Mouse (Mus musculus): ENCODE data around the gene Magix. TPM values are rescaled to one million over a fixed set of nuclear protein-coding genes. Genes with fewer than 3 reads are reported as not detected.
A peak's percentile ranks its signal among the peaks of the same experiment; 100 is the strongest.

Gene Magix
- polyA plus RNA-seq, 1 experiment from 2014 or later: 0.25 TPM

- no peaks in the 10 kb centered on the region for H3K27me3 ChIP-seq (replicated peaks; ENCODE audit: control insufficient read depth, insufficient read depth, low read length)
- no peak overlapping the region for H3K4me3 ChIP-seq (ENCODE audit: low read length)
- H3K9ac ChIP-seq (ENCODE audit: low read depth, low read length): no peak overlapping the region
- no peak overlapping the region for H3K4me2 ChIP-seq (ENCODE audit: low read length)
- WGBS: 8% methylated on average over 5 of the region's 5 CpGs
- H3K27ac ChIP-seq (ENCODE audit: low read depth, low read length): no peak overlapping the region
- peaks cover 4% of the 10 kb centered on the region; the same call in 1 of the 2 replicates for H3K36me3 ChIP-seq (ENCODE audit: control insufficient read depth, insufficient read depth, low read length)
- no peak for ATAC-seq
- H3K4me1 ChIP-seq (ENCODE audit: control insufficient read depth, insufficient read depth, low read depth, low read length): no peaks in the 10 kb centered on the region
- no peaks in the 10 kb centered on the region for H3K9me3 ChIP-seq (ENCODE audit: control insufficient read depth, low read length)
These were observed 35.7 kb downstream of the Magix start for GRCm38 (mm10) chrX:7645349-7645748.

GRCm38 (mm10) chrX:7640785-7641184 lies 40.3 kb downstream of the Magix start:
- WGBS: 36% methylated on average over 12 of the region's 12 CpGs
- no peak overlapping the region for H3K27ac ChIP-seq (ENCODE audit: low read depth, low read length)
- H3K27me3 ChIP-seq (replicated peaks; ENCODE audit: control insufficient read depth, insufficient read depth, low read length): no peaks in the 10 kb centered on the region
- no peaks in the 10 kb centered on the region for H3K9me3 ChIP-seq (ENCODE audit: control insufficient read depth, low read length)
- H3K9ac ChIP-seq (ENCODE audit: low read depth, low read length): no peak overlapping the region; the same call in 1 of the 2 replicates
- H3K4me3 ChIP-seq (ENCODE audit: low read length): peak overlapping the region; percentile 53
- H3K4me2 ChIP-seq (ENCODE audit: low read length): peak overlapping the region; percentile 61
- H3K36me3 ChIP-seq (ENCODE audit: control insufficient read depth, insufficient read depth, low read length): peaks cover 4% of the 10 kb centered on the region; the same call in 1 of the 2 replicates
- no peak for ATAC-seq
- no peaks in the 10 kb centered on the region for H3K4me1 ChIP-seq (ENCODE audit: control insufficient read depth, insufficient read depth, low read depth, low read length)

DNA sequence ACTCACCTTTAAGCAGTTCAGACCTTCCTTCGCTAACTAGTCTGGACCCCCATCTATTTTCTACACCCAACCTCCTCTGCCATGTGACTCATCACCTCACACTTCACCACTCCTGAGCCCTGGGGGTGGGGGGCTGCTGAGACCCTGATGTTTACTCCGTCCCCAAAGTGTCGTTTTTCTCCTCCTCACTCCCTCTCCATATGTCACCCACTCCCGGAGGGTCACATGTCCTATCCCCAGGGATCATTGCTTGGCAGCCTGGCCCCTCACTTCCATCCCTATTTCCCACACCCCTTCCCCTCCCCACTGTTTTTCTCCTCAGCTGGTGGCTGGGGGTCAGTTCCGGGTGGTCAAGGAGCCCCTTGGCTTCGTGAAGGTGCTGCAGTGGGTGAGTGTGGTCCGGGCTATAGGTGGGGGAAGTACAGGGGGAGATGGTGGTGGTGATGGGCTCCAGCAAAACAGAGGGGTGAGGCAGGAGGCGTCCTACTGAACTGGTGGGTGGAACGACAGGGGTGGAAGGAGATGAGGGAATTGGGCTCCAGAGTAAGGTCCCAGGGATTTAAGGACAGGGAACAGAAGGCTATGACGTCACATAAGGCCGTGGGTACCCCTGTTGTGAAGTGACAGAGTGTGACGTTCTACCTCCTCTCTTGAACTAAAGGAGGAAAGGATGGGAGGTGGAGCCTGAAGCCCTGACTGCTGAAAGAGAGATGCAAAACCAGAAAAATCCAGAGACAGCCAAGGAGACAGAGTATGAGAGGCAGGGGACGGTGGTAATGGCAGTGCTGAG lies 41.3 kb downstream of the Magix start:
- H3K27ac ChIP-seq (ENCODE audit: low read depth, low read length): peak overlapping the region; percentile 88
- H3K4me1 ChIP-seq (ENCODE audit: control insufficient read depth, insufficient read depth, low read depth, low read length): no peaks in the 10 kb centered on the region
- peak overlapping the region; percentile 79 for H3K9ac ChIP-seq (ENCODE audit: low read depth, low read length)
- peaks cover 4% of the 10 kb centered on the region; the same call in 1 of the 2 replicates for H3K36me3 ChIP-seq (ENCODE audit: control insufficient read depth, insufficient read depth, low read length)
- H3K9me3 ChIP-seq (ENCODE audit: control insufficient read depth, low read length): no peaks in the 10 kb centered on the region
- H3K27me3 ChIP-seq (replicated peaks; ENCODE audit: control insufficient read depth, insufficient read depth, low read length): no peaks in the 10 kb centered on the region
- peak overlapping the region; percentile 61 for H3K4me2 ChIP-seq (ENCODE audit: low read length)
- peak overlapping the region; percentile 53 for H3K4me3 ChIP-seq (ENCODE audit: low read length)
- WGBS: 18% methylated on average over 13 of the region's 13 CpGs
- ATAC-seq: peak; percentile 19; the same call in 1 of the 2 replicates

DNA sequence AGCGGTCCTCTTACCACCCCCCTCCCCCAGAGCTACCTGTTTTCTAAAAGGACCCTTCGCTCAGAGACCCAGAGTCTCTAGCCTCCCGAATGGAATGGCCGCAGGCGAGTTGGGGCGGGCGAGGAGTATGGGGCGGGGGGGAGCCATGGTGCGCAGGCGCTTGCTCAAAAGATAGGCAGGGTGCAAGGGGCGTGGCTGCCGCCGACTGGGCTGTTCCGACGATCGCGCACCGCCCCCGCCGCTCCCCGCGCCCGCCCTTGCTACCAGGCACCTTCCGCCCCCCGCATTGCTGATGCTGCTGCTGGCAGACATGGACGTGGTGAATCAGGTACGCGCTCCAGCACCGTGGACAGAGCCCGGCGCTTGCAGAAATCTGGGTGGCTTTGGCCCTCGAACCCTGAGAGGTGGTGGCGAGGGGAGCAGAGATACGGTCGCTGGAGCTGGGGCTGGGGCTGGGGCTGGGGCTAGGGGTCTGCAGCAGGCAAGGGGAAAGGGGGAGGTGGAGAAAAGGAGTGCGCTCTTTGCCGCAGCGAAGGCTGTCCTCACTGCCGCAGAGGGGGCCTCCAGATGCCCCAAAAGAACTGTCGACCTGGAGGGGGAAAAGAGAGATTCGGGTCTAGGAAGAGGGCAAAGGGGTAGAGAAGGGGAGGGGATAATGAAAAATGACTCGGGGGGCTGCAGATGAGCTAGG lies 42.5 kb downstream of the Magix start, which contains the start of gene Syp:
TSS of gene Syp (plus strand) at position 71 of the 691 bp plus-strand sequence.
- peak within 1 kb of the TSS; percentile 79 for H3K9ac ChIP-seq (ENCODE audit: low read depth, low read length)
- peak within 1 kb of the TSS; percentile 88 for H3K27ac ChIP-seq (ENCODE audit: low read depth, low read length)
- 14% methylated on average over 25 of the region's 42 CpGs for WGBS
- peak within 1 kb of the TSS; percentile 61 for H3K4me2 ChIP-seq (ENCODE audit: low read length)
- H3K36me3 ChIP-seq (ENCODE audit: control insufficient read depth, insufficient read depth, low read length): no peaks in the 10 kb centered on the region
- H3K9me3 ChIP-seq (ENCODE audit: control insufficient read depth, low read length): no peaks in the 10 kb centered on the region
- ATAC-seq: peak; percentile 84
- H3K4me1 ChIP-seq (ENCODE audit: control insufficient read depth, insufficient read depth, low read depth, low read length): no peaks in the 10 kb centered on the region
- H3K4me3 ChIP-seq (ENCODE audit: low read length): peak within 1 kb of the TSS; percentile 53
- no peaks in the 10 kb centered on the region for H3K27me3 ChIP-seq (replicated peaks; ENCODE audit: control insufficient read depth, insufficient read depth, low read length)

- no peak overlapping the region for H3K4me2 ChIP-seq (ENCODE audit: low read length)
- no peak overlapping the region for H3K9ac ChIP-seq (ENCODE audit: low read depth, low read length)
- no peaks in the 10 kb centered on the region for H3K27me3 ChIP-seq (replicated peaks; ENCODE audit: control insufficient read depth, insufficient read depth, low read length)
- H3K9me3 ChIP-seq (ENCODE audit: control insufficient read depth, low read length): no peaks in the 10 kb centered on the region
- ATAC-seq: no peak
- H3K27ac ChIP-seq (ENCODE audit: low read depth, low read length): no peak overlapping the region
- no peaks in the 10 kb centered on the region for H3K36me3 ChIP-seq (ENCODE audit: control insufficient read depth, insufficient read depth, low read length)
- WGBS: 73% methylated on average over 3 of the region's 3 CpGs
- no peaks in the 10 kb centered on the region for H3K4me1 ChIP-seq (ENCODE audit: control insufficient read depth, insufficient read depth, low read depth, low read length)
- H3K4me3 ChIP-seq (ENCODE audit: low read length): no peak overlapping the region
These were observed 46.0 kb downstream of the Magix start for GRCm38 (mm10) chrX:7635101-7635500.

GRCm38 (mm10) chrX:7632560-7632959 lies 48.5 kb downstream of the Magix start:
- no peaks in the 10 kb centered on the region for H3K27me3 ChIP-seq (replicated peaks; ENCODE audit: control insufficient read depth, insufficient read depth, low read length)
- 91% methylated on average over 6 of the region's 6 CpGs for WGBS
- no peak overlapping the region for H3K4me2 ChIP-seq (ENCODE audit: low read length)
- H3K9ac ChIP-seq (ENCODE audit: low read depth, low read length): no peak overlapping the region
- H3K36me3 ChIP-seq (ENCODE audit: control insufficient read depth, insufficient read depth, low read length): no peaks in the 10 kb centered on the region
- H3K9me3 ChIP-seq (ENCODE audit: control insufficient read depth, low read length): no peaks in the 10 kb centered on the region
- ATAC-seq: no peak
- no peak overlapping the region for H3K4me3 ChIP-seq (ENCODE audit: low read length)
- no peaks in the 10 kb centered on the region for H3K4me1 ChIP-seq (ENCODE audit: control insufficient read depth, insufficient read depth, low read depth, low read length)
- no peak overlapping the region for H3K27ac ChIP-seq (ENCODE audit: low read depth, low read length)

Other genes with a start within 250 kb of the Magix start
- 0.06 and 0.18 TPM in 2 replicates for gene Foxp3, start 107.6 kb downstream of the Magix start, polyA plus RNA-seq (2015; fragmentation: Nextera tagmentation; extraction: Ambion mirVana)
- gene Ppp1r3f, start 107.0 kb downstream of the Magix start, polyA plus RNA-seq (2015; fragmentation: Nextera tagmentation; extraction: Ambion mirVana): 7.1 and 8.7 TPM in 2 replicates
- gene Ccdc22, start 75.7 kb downstream of the Magix start, polyA plus RNA-seq (2015; fragmentation: Nextera tagmentation; extraction: Ambion mirVana): 28.0 and 29.5 TPM in 2 replicates
- gene Cacna1f, start 74.2 kb downstream of the Magix start, polyA plus RNA-seq (2015; fragmentation: Nextera tagmentation; extraction: Ambion mirVana): 0.20 and 0.27 TPM in 2 replicates
- gene Syp, start 42.8 kb downstream of the Magix start, polyA plus RNA-seq (2015; fragmentation: Nextera tagmentation; extraction: Ambion mirVana): 249 and 292 TPM in 2 replicates
- gene Prickle3, start 24.0 kb downstream of the Magix start, polyA plus RNA-seq (2015; fragmentation: Nextera tagmentation; extraction: Ambion mirVana): 1.7 and 2.2 TPM in 2 replicates
- 21.1 and 24.8 TPM in 2 replicates for gene Plp2, start 9.9 kb downstream of the Magix start, polyA plus RNA-seq (2015; fragmentation: Nextera tagmentation; extraction: Ambion mirVana)
- gene Gpkow, start 15.9 kb upstream of the Magix start, polyA plus RNA-seq (2015; fragmentation: Nextera tagmentation; extraction: Ambion mirVana): 45.7 and 51.2 TPM in 2 replicates
- gene Wdr45, start 33.1 kb upstream of the Magix start, polyA plus RNA-seq (2015; fragmentation: Nextera tagmentation; extraction: Ambion mirVana): 31.6 and 36.3 TPM in 2 replicates
- not detected in 2 replicates for gene Gm45208, start 41.0 kb upstream of the Magix start, polyA plus RNA-seq (2015; fragmentation: Nextera tagmentation; extraction: Ambion mirVana)
- 143 and 144 TPM in 2 replicates for gene Praf2, start 47.2 kb upstream of the Magix start, polyA plus RNA-seq (2015; fragmentation: Nextera tagmentation; extraction: Ambion mirVana)
- 52.8 and 55.8 TPM in 2 replicates for gene Ccdc120, start 69.7 kb upstream of the Magix start, polyA plus RNA-seq (2015; fragmentation: Nextera tagmentation; extraction: Ambion mirVana)
- gene Tfe3, start 81.3 kb upstream of the Magix start, polyA plus RNA-seq (2015; fragmentation: Nextera tagmentation; extraction: Ambion mirVana): 20.4 and 25.3 TPM in 2 replicates
- 61.5 and 71.9 TPM in 2 replicates for gene Gripap1, start 108.5 kb upstream of the Magix start, polyA plus RNA-seq (2015; fragmentation: Nextera tagmentation; extraction: Ambion mirVana)
- gene Kcnd1, start 141.0 kb upstream of the Magix start, polyA plus RNA-seq (2015; fragmentation: Nextera tagmentation; extraction: Ambion mirVana): 5.3 and 6.4 TPM in 2 replicates
- gene Otud5, start 160.1 kb upstream of the Magix start, polyA plus RNA-seq (2015; fragmentation: Nextera tagmentation; extraction: Ambion mirVana): 34.2 and 41.2 TPM in 2 replicates
- gene Pim2, start 197.0 kb upstream of the Magix start, polyA plus RNA-seq (2015; fragmentation: Nextera tagmentation; extraction: Ambion mirVana): 25.7 and 27.0 TPM in 2 replicates
- 50.7 and 50.9 TPM in 2 replicates for gene Slc35a2, start 202.8 kb upstream of the Magix start, polyA plus RNA-seq (2015; fragmentation: Nextera tagmentation; extraction: Ambion mirVana)
- 204 and 212 TPM in 2 replicates for gene Pqbp1, start 218.0 kb upstream of the Magix start, polyA plus RNA-seq (2015; fragmentation: Nextera tagmentation; extraction: Ambion mirVana)
- gene Timm17b, start 218.1 kb upstream of the Magix start, polyA plus RNA-seq (2015; fragmentation: Nextera tagmentation; extraction: Ambion mirVana): 161 and 163 TPM in 2 replicates
- not detected in 2 replicates for gene Gm10491, start 226.6 kb upstream of the Magix start, polyA plus RNA-seq (2015; fragmentation: Nextera tagmentation; extraction: Ambion mirVana)
- gene Gm10490, start 228.3 kb upstream of the Magix start, polyA plus RNA-seq (2015; fragmentation: Nextera tagmentation; extraction: Ambion mirVana): not detected in 2 replicates
- 303 and 325 TPM in 2 replicates for gene Pcsk1n, start 238.6 kb upstream of the Magix start, polyA plus RNA-seq (2015; fragmentation: Nextera tagmentation; extraction: Ambion mirVana)
- gene Eras, start 247.4 kb upstream of the Magix start, polyA plus RNA-seq (2015; fragmentation: Nextera tagmentation; extraction: Ambion mirVana): 0.15 TPM in 1 of 2 replicates, not detected in the other

Measured in hindbrain, embryonic 16.5 days (tissue).